Mouse (Mus musculus): ENCODE data around the gene Camk2d. TPM values are rescaled to one million over a fixed set of nuclear protein-coding genes. Genes with fewer than 3 reads are reported as not detected.

Gene Camk2d
- polyA plus RNA-seq, 1 experiment from 2014 or later, result 37.8 TPM

- Histone ChIP-seq H3K36me3 (no peaks in the 10 kb centered on the region), H3K4me1 (replicated peaks) (no peaks in the 10 kb centered on the region), H3K27me3 (replicated peaks) (no peaks in the 10 kb centered on the region), H3K4me3 (replicated peaks) (no peak overlapping the region), H3K9me3 (no peaks in the 10 kb centered on the region), H3K27ac (no peak overlapping the region), H3K4me2 (replicated peaks) (no peak overlapping the region), H3K9ac (no peak overlapping the region)
- peak; percentile 98 for ATAC-seq
- WGBS, result 24% methylated on average over 6 of the region's 6 CpGs
Measured at GRCm38 (mm10) chr3:126771541-126771940, 175.4 kb downstream of the Camk2d start.

DNA sequence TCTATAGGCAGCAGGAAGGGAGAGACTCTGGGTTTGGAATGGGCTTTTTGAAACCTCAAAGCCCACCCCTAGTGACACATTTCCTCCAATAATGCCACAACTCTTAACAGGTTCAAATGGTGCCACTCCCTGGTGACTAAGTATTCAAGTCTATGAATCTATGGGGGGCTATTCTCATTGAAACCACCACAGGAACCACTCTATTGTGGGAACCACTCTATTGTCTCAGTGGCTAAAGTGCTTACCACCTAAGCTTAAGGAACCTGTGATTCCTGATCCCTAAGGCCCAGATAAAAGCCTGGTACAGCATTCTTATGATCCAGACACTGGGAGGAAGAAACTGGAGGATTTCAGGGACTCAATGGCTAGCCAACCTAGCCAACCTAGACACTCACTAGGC lies 179.9 kb downstream of the Camk2d start:
- Histone ChIP-seq H3K27ac (no peak overlapping the region), H3K9me3 (no peaks in the 10 kb centered on the region), H3K9ac (no peak overlapping the region), H3K36me3 (no peaks in the 10 kb centered on the region), H3K4me2 (replicated peaks) (no peak overlapping the region), H3K4me3 (replicated peaks) (no peak overlapping the region), H3K4me1 (replicated peaks) (no peaks in the 10 kb centered on the region), H3K27me3 (replicated peaks) (no peaks in the 10 kb centered on the region)
- ATAC-seq, result no peak

DNA sequence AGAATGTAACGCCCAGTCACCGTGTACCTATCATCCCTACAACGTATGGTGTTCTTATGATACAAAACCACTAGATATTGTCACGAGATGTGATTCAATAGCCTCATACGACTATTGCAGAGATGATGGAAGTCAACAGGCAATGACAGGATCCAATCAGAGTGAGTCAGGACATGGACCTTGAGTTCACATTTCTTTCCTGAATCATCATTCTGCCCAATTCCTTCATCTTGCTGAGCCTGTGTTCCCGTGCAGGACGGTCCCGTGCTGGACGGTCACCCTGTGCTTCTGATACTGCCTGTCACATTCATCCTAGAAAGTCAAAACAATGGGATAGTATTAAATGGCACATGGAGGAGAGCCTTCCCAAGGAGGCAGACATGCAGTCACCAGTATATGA lies 181.0 kb downstream of the Camk2d start:
- no peak overlapping the region for H3K9ac ChIP-seq
- no peaks in the 10 kb centered on the region for H3K4me1 ChIP-seq (replicated peaks)
- no peaks in the 10 kb centered on the region for H3K9me3 ChIP-seq
- no peak overlapping the region for H3K27ac ChIP-seq
- H3K4me3 ChIP-seq (replicated peaks), result no peak overlapping the region
- 97% methylated on average over 9 of the region's 9 CpGs for WGBS
- H3K4me2 ChIP-seq (replicated peaks), result no peak overlapping the region
- ATAC-seq, result no peak
- no peaks in the 10 kb centered on the region for H3K36me3 ChIP-seq
- no peaks in the 10 kb centered on the region for H3K27me3 ChIP-seq (replicated peaks)

DNA sequence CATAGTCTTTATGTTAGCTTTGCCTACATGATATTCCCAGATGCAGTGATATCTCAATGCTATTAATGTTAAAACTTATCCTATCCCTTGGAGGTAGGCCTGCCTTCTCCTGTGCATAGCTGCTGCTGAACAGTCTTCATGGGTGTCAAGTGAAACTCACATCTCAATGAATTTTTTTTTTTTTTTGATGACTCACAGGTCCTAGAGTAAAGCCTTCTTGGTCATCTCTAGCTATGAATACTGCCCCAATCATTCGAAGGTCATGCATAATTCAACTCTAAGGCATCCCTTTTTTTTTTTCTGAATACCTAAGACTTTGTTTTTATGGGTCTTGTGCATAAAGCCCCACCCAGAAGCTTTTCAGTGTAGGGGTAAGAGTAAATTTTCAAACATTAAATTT lies 181.8 kb downstream of the Camk2d start:
- no peak overlapping the region for H3K9ac ChIP-seq
- no peak overlapping the region for H3K4me2 ChIP-seq (replicated peaks)
- WGBS, result 94% methylated on average over 1 of the region's 1 CpGs
- H3K4me3 ChIP-seq (replicated peaks), result no peak overlapping the region
- no peaks in the 10 kb centered on the region for H3K9me3 ChIP-seq
- H3K36me3 ChIP-seq, result no peaks in the 10 kb centered on the region
- H3K27me3 ChIP-seq (replicated peaks), result no peaks in the 10 kb centered on the region
- ATAC-seq, result no peak
- H3K4me1 ChIP-seq (replicated peaks), result no peaks in the 10 kb centered on the region
- no peak overlapping the region for H3K27ac ChIP-seq

DNA sequence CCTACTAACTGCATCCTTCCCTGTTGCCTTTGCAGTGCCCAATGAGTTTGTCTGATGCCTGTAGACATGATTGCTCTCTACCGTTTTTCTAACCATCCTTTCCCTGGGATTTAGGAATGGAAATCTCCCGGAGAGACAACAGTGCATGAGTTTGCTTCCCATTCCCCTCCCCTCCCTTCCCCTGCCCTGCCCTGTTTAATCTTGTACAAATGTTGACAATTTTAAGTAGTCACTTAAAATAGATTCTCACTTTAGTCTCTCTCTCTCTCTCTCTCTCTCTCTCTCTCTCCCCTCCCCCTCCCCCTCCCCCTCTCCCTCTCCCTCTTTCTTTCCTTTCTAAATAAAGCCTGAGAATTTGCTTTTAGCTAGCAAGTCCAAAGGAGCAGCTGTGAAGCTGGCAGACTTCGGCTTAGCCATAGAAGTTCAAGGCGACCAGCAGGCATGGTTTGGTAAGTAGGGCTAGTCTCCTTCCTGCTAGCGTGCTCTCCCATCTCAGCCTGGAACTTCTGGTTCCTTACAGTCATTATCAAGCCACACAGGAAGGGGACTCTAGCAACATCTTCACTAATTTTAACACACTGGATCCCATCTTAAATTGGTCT lies 184.0 kb downstream of the Camk2d start:
- Histone ChIP-seq H3K27ac (no peak overlapping the region), H3K4me2 (replicated peaks) (no peak overlapping the region), H3K4me1 (replicated peaks) (no peaks in the 10 kb centered on the region), H3K4me3 (replicated peaks) (no peak overlapping the region), H3K36me3 (0 out of 2 replicates have a peak, but pooled peaks cover 5% of the 10 kb centered on the region), H3K9me3 (no peaks in the 10 kb centered on the region), H3K27me3 (replicated peaks) (no peaks in the 10 kb centered on the region), H3K9ac (no peak overlapping the region)
- WGBS, result 51% methylated on average over 5 of the region's 5 CpGs
- ATAC-seq, result no peak

DNA sequence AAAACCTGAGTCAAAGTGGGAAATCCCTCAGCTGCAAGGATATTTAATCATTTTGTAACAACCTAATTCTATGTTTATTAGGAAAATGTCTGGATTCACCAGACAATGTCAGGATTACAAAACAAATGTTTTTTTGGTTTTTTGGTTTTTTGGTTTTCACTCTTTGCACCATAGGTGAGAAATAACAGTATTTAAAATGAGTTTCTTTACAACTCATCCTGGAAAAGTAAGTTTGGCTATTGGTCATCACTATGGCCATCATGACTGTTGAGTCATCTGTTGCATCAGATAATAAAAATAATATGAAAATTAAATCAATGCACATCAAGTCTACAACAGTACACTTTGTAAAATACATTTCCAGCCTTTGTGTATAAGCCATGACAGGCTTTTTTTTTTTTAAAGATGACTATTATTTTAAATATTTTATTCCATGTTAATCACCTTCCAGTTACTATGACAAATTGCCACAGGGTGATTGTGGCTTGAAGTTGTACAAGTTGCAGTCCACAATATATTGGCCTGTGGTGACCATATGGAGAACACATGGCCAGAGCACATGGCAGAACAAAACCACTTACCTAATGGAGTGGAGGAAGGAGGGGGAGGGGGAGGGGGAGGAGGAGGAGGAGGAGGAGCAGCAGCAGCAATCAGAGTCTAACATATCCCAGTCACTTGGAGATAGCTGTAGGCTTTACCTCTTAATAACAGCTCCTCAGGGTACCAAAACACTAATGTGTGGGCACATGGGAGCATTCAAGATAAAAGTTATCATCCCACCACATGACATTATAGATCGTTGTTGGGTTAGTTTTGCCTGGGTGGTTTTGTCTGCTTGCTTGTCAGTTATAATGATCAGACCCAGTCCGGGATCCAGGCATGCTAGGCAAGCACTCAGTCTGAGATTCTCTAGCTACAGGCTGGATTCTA lies 197.2 kb downstream of the Camk2d start:
- H3K36me3 ChIP-seq, result no peaks in the 10 kb centered on the region
- 85% methylated on average over 2 of the region's 2 CpGs for WGBS
- no peak overlapping the region for H3K27ac ChIP-seq

DNA sequence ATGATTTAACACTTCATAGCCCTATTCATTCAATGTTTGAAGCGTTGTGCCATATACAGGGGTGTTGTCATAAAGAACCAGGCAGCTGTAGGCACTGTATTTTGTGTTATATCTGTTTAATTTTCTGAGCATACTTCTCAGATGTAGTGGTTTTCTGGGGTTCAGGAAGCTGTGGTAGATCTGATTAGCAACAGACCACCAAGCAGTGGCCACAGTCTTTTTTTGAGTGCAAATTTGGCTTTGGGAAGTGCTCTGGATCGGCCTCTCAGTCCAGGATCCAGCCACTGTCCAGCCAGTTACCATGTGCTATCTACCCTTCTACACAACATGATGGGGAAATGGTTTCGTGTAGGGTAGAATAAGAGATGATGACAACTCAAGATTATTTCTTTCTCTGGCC lies 199.8 kb downstream of the Camk2d start:
- Histone ChIP-seq H3K27me3 (replicated peaks) (no peaks in the 10 kb centered on the region), H3K9ac (no peak overlapping the region), H3K9me3 (no peaks in the 10 kb centered on the region), H3K4me3 (replicated peaks) (no peak overlapping the region), H3K4me2 (replicated peaks) (no peak overlapping the region), H3K4me1 (replicated peaks) (no peaks in the 10 kb centered on the region), H3K36me3 (no peaks in the 10 kb centered on the region), H3K27ac (no peak overlapping the region)
- WGBS, result 93% methylated on average over 3 of the region's 3 CpGs
- no peak for ATAC-seq

More for the DNA sequence above, 197.2 kb downstream of the Camk2d start:
- H3K9me3 ChIP-seq, result no peaks in the 10 kb centered on the region
- ATAC-seq, result no peak
- H3K4me2 ChIP-seq (replicated peaks), result no peak overlapping the region
- H3K9ac ChIP-seq, result no peak overlapping the region
- no peaks in the 10 kb centered on the region for H3K27me3 ChIP-seq (replicated peaks)
- H3K4me1 ChIP-seq (replicated peaks), result no peaks in the 10 kb centered on the region
- no peak overlapping the region for H3K4me3 ChIP-seq (replicated peaks)

DNA sequence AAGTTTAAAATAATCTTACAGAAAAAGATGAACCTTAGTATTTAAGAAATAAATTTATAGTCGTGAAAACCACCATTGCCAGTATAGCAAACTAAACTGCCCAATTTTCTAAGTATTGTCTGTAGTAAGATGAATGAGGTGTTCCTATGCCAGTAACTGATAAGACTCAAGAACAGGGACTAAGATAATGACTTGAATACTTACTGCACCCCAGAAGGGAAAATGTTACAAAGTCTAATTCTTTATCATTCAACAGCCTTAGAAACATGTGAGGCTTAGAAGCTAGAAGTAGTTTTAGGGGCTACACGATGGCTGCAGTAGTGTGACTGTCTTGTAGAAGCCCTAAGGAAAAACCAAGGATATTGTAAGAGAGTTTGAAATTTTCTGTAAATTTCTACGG lies 200.9 kb downstream of the Camk2d start:
- ATAC-seq, result no peak
- H3K27ac ChIP-seq, result no peak overlapping the region
- 89% methylated on average over 3 of the region's 3 CpGs for WGBS
- H3K9me3 ChIP-seq, result no peaks in the 10 kb centered on the region
- no peak overlapping the region for H3K4me3 ChIP-seq (replicated peaks)
- H3K9ac ChIP-seq, result no peak overlapping the region
- no peaks in the 10 kb centered on the region for H3K4me1 ChIP-seq (replicated peaks)
- H3K36me3 ChIP-seq, result no peaks in the 10 kb centered on the region
- H3K4me2 ChIP-seq (replicated peaks), result no peak overlapping the region
- H3K27me3 ChIP-seq (replicated peaks), result no peaks in the 10 kb centered on the region

DNA sequence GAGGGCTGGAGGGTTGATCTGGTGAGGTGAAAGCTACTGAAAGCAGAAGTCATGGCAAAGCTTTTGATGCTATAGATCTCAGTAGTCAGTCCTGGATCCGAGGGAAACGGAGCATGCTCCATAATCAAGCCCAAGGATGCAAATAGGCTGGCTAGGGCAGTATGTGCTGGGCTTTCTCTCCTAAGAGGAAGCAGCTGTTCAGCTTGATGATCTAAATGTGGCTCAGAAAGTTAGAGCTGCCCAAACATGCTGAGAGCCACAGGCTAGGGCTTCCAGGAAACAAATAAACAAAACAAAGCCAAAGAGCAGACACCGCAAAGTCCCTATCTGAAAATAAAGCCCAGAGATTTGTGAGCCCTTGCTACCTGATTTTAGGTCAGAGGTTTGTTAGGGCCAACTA lies 201.7 kb downstream of the Camk2d start:
- no peak overlapping the region for H3K4me3 ChIP-seq (replicated peaks)
- no peaks in the 10 kb centered on the region for H3K36me3 ChIP-seq
- H3K9ac ChIP-seq, result no peak overlapping the region
- H3K9me3 ChIP-seq, result no peaks in the 10 kb centered on the region
- H3K27ac ChIP-seq, result no peak overlapping the region
- no peaks in the 10 kb centered on the region for H3K27me3 ChIP-seq (replicated peaks)
- no peaks in the 10 kb centered on the region for H3K4me1 ChIP-seq (replicated peaks)
- no peak overlapping the region for H3K4me2 ChIP-seq (replicated peaks)
- 93% methylated on average over 3 of the region's 3 CpGs for WGBS
- ATAC-seq, result no peak

DNA sequence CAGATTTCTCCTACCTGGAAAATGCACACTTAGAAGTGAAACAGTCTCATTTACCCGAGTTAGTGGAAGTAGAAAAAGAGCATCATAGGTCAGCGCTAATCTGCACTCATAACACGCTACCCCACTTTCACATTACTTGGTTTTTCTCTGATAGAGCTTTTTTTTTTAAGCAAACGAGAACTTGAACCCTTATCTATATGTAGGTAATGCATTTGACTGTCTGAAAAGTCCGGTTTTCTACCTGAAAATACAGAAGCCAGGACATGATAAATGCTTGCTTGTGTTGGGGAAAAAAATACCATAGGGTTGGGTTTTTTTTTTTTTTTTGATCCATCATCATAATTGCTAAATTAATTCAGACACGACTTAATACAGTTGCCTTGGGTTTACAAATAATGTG lies 206.9 kb downstream of the Camk2d start:
- H3K4me1 ChIP-seq (replicated peaks), result no peaks in the 10 kb centered on the region
- H3K27ac ChIP-seq, result no peak overlapping the region
- no peaks in the 10 kb centered on the region for H3K27me3 ChIP-seq (replicated peaks)
- WGBS, result 88% methylated on average over 6 of the region's 6 CpGs
- no peak overlapping the region for H3K4me3 ChIP-seq (replicated peaks)
- H3K9ac ChIP-seq, result no peak overlapping the region
- H3K36me3 ChIP-seq, result no peaks in the 10 kb centered on the region
- no peak for ATAC-seq
- H3K4me2 ChIP-seq (replicated peaks), result no peak overlapping the region
- H3K9me3 ChIP-seq, result no peaks in the 10 kb centered on the region

DNA sequence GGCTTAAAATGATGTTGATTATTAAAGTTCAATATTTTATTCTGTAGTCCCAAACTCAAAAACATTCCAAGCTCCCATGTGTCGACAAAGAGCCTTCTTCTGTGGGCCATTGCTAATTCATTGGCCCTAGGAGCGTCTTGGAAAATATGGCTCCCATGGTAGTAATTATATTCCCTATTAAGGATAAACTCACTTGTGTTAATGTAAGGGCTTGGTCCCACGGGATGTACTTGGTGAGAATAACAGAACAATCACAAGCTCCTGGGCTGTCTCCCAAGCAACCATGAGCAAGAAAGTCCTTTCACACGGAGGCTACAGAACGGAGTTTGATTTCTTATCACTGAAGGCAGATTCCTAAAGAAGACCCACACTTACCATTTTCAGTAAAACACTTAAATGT lies 208.9 kb downstream of the Camk2d start:
- ATAC-seq, result no peak
- WGBS, result 88% methylated on average over 5 of the region's 5 CpGs

GRCm38 (mm10) chr3:126806145-126806544 lies 210.0 kb downstream of the Camk2d start:
- 90% methylated on average over 4 of the region's 4 CpGs for WGBS
- H3K36me3 ChIP-seq, result no peaks in the 10 kb centered on the region
- ATAC-seq, result no peak

More for the DNA sequence above, 208.9 kb downstream of the Camk2d start:
- Histone ChIP-seq H3K9ac (no peak overlapping the region), H3K4me3 (replicated peaks) (no peak overlapping the region), H3K4me1 (replicated peaks) (no peaks in the 10 kb centered on the region), H3K27ac (no peak overlapping the region), H3K27me3 (replicated peaks) (no peaks in the 10 kb centered on the region), H3K36me3 (no peaks in the 10 kb centered on the region), H3K9me3 (no peaks in the 10 kb centered on the region), H3K4me2 (replicated peaks) (no peak overlapping the region)

GRCm38 (mm10) chr3:126809915-126810314 lies 213.8 kb downstream of the Camk2d start:
- Histone ChIP-seq H3K9me3 (no peaks in the 10 kb centered on the region), H3K27ac (no peak overlapping the region), H3K9ac (no peak overlapping the region), H3K4me3 (replicated peaks) (no peak overlapping the region), H3K27me3 (replicated peaks) (no peaks in the 10 kb centered on the region), H3K4me2 (replicated peaks) (no peak overlapping the region), H3K36me3 (no peaks in the 10 kb centered on the region), H3K4me1 (replicated peaks) (no peaks in the 10 kb centered on the region)
- WGBS, result 84% methylated on average over 3 of the region's 3 CpGs
- no peak for ATAC-seq

More at GRCm38 (mm10) chr3:126806145-126806544, 210.0 kb downstream of the Camk2d start:
- H3K4me2 ChIP-seq (replicated peaks), result no peak overlapping the region
- H3K4me3 ChIP-seq (replicated peaks), result no peak overlapping the region
- H3K4me1 ChIP-seq (replicated peaks), result no peaks in the 10 kb centered on the region
- no peaks in the 10 kb centered on the region for H3K27me3 ChIP-seq (replicated peaks)
- no peaks in the 10 kb centered on the region for H3K9me3 ChIP-seq
- H3K9ac ChIP-seq, result no peak overlapping the region
- no peak overlapping the region for H3K27ac ChIP-seq
